Mouse (Mus musculus) hindbrain, postnatal 0 days (tissue): ENCODE data around the gene Ptgfrn. TPM values are rescaled to one million over a fixed set of nuclear protein-coding genes. Genes with fewer than 3 reads are reported as not detected.

ENCODE experiments used
- ATAC-seq: fragments of 200-750 bp; cut with Nextera tagmentation; 2 replicates; pipeline ENCODE4 v1.8.0; 2017; ENCODE audit warnings: mild to moderate bottlenecking, moderate TSS enrichment, moderate library complexity
- DNase-seq: peaks from one replicate; pipeline ENCODE4 v3.0.0-alpha.2; 2015; ENCODE audit warnings: low spot score
- H3K27ac ChIP-seq: fragments of 300-500 bp; sonication (generic); 2 replicates; pipeline ENCODE4 v1.5.1; 2014; ENCODE audit warnings: mild to moderate bottlenecking
- H3K27me3 ChIP-seq: fragments of 300-500 bp; sonication (generic); 2 replicates; pipeline ENCODE4 v1.6.1; 2014; ENCODE audit warnings: low read length, mixed read lengths; ENCODE audit not compliant: insufficient read depth
- H3K36me3 ChIP-seq: fragments of 300-500 bp; sonication (generic); 2 replicates; pipeline ENCODE4 v1.6.1; 2014; ENCODE audit warnings: low read length, mixed read lengths; ENCODE audit not compliant: insufficient read depth
- H3K4me1 ChIP-seq: fragments of 300-500 bp; sonication (generic); 2 replicates; pipeline ENCODE4 v1.6.1; 2014; ENCODE audit warnings: antibody characterized with exemption, low read length, mixed read lengths; ENCODE audit not compliant: insufficient read depth
- H3K4me2 ChIP-seq: fragments of 300-500 bp; sonication (generic); 2 replicates; pipeline ENCODE4 v1.6.1; 2014; ENCODE audit warnings: low read depth, mild to moderate bottlenecking, low read length, moderate library complexity, mixed read lengths
- H3K4me3 ChIP-seq: fragments of 300-500 bp; sonication (generic); 2 replicates; pipeline ENCODE4 v1.5.1; 2014; ENCODE audit warnings: low read length
- H3K9ac ChIP-seq: fragments of 300-500 bp; sonication (generic); replicated peaks from 2 replicates; pipeline ENCODE4 v1.6.1; 2014; ENCODE audit warnings: mild to moderate bottlenecking, low read length, moderate library complexity, mixed read lengths
- H3K9me3 ChIP-seq: fragments of 300-500 bp; sonication (generic); 2 replicates; pipeline ENCODE4 v1.6.1; 2016; ENCODE audit warnings: low read length, mixed read lengths
- CTCF ChIP-seq: IDR thresholded peaks from 2 replicates; pipeline ENCODE4 v1.5.1; 2016; ENCODE audit warnings: antibody characterized with exemption, control low read depth, low read depth
- WGBS: fragments of 180-500 bp; shearing (Covaris S2); extraction: QIAGEN DNeasy Blood & Tissue Kit; methylation state at CpG from one replicate; pipeline ENCODE4 v1.1.7; 2014; 5-methylcytosine and 5-hydroxymethylcytosine counted together
- polyA plus RNA-seq: library from polyadenylated mRNA; unstranded; fragments of >200 nt; fragmentation: Nextera tagmentation; extraction: Ambion mirVana; gene quantifications from 2 replicates; pipeline ENCODE4 v1.2.1, GENCODE M21; 2015
- total RNA-seq: library from RNA; depleted of rRNA; stranded (reverse); fragments of >200 nt; gene quantifications from 2 replicates; pipeline ENCODE4 v1.2.3, GENCODE M21; 2014

Ptgfrn gene
- total and polyA plus RNA-seq, 2 experiments from 2014 or later = 4.1 to 51.0 TPM

GRCm38 (mm10) chr3:101066175-101066574 lies 43.9 kb downstream of the Ptgfrn start:
- Histone ChIP-seq H3K9ac (no peak overlapping the region), H3K36me3 (no peaks in the 10 kb centered on the region; the same call in 1 of the 2 replicates), H3K27me3 (no peaks in the 10 kb centered on the region), H3K4me3 (no peak overlapping the region), H3K4me2 (no peak overlapping the region), H3K9me3 (no peaks in the 10 kb centered on the region), H3K4me1 (peaks cover 11% of the 10 kb centered on the region), H3K27ac (no peak overlapping the region)
- ATAC-seq = no peak
- WGBS = 57% methylated on average over 6 of the region's 6 CpGs
- DNase-seq = no peak
- TF ChIP-seq CTCF = no peak

- ATAC-seq (no peak), DNase-seq (no peak)
- H3K9me3 ChIP-seq = no peaks in the 10 kb centered on the region
- H3K9ac ChIP-seq = no peak overlapping the region
- 91% methylated on average over 7 of the region's 7 CpGs for WGBS
- H3K4me2 ChIP-seq = no peak overlapping the region
- H3K27me3 ChIP-seq = no peaks in the 10 kb centered on the region
- no peak for TF ChIP-seq CTCF
- no peak overlapping the region for H3K4me3 ChIP-seq
- H3K36me3 ChIP-seq = peaks cover 14% of the 10 kb centered on the region; the same call in 1 of the 2 replicates
- 0 out of 2 replicates have a peak, but pooled peaks cover 5% of the 10 kb centered on the region for H3K4me1 ChIP-seq
- H3K27ac ChIP-seq = no peak overlapping the region
Measured at GRCm38 (mm10) chr3:101061865-101062585, 48.1 kb downstream of the Ptgfrn start.

- H3K27me3 ChIP-seq = no peaks in the 10 kb centered on the region
- no peak for ATAC-seq
- WGBS = 78% methylated on average over 4 of the region's 4 CpGs
- no peak overlapping the region for H3K4me3 ChIP-seq
- H3K4me1 ChIP-seq = no peaks in the 10 kb centered on the region
- DNase-seq = no peak
- no peak overlapping the region for H3K27ac ChIP-seq
- no peak for TF ChIP-seq CTCF
- no peak overlapping the region for H3K9ac ChIP-seq
- H3K9me3 ChIP-seq = no peaks in the 10 kb centered on the region
- no peak overlapping the region for H3K4me2 ChIP-seq
- H3K36me3 ChIP-seq = peaks cover 14% of the 10 kb centered on the region; the same call in 1 of the 2 replicates
Measured at GRCm38 (mm10) chr3:101059214-101059613, 50.9 kb downstream of the Ptgfrn start.

- 93% methylated on average over 2 of the region's 2 CpGs for whole genome bisulfite sequencing
- Histone ChIP-seq H3K9me3 (no peaks in the 10 kb centered on the region), H3K4me1 (no peaks in the 10 kb centered on the region), H3K9ac (no peak overlapping the region), H3K36me3 (peaks cover 14% of the 10 kb centered on the region; the same call in 1 of the 2 replicates), H3K27me3 (no peaks in the 10 kb centered on the region), H3K27ac (no peak overlapping the region), H3K4me3 (no peak overlapping the region), H3K4me2 (no peak overlapping the region)
- no peak for ATAC-seq
- DNase-seq = no peak
- no peak for TF ChIP-seq CTCF
Measured at GRCm38 (mm10) chr3:101058203-101058602, 51.9 kb downstream of the Ptgfrn start.

- WGBS = 93% methylated on average over 8 of the region's 8 CpGs
- no peak overlapping the region for H3K4me3 ChIP-seq
- ATAC-seq (no peak), DNase-seq (no peak)
- H3K27ac ChIP-seq = no peak overlapping the region
- no peaks in the 10 kb centered on the region for H3K27me3 ChIP-seq
- no peak overlapping the region for H3K9ac ChIP-seq
- H3K9me3 ChIP-seq = no peaks in the 10 kb centered on the region
- no peak overlapping the region for H3K4me2 ChIP-seq
- peaks cover 7% of the 10 kb centered on the region; the same call in 1 of the 2 replicates for H3K36me3 ChIP-seq
- no peak for TF ChIP-seq CTCF
- no peaks in the 10 kb centered on the region for H3K4me1 ChIP-seq
Measured at GRCm38 (mm10) chr3:101055216-101055615, 54.9 kb downstream of the Ptgfrn start.

GRCm38 (mm10) chr3:101051601-101052000 lies 58.5 kb downstream of the Ptgfrn start:
- Histone ChIP-seq H3K4me2 (no peak overlapping the region), H3K4me1 (no peaks in the 10 kb centered on the region), H3K9me3 (no peaks in the 10 kb centered on the region), H3K4me3 (no peak overlapping the region), H3K9ac (no peak overlapping the region), H3K36me3 (no peaks in the 10 kb centered on the region; the same call in 1 of the 2 replicates), H3K27me3 (no peaks in the 10 kb centered on the region), H3K27ac (no peak overlapping the region)
- DNase-seq (no peak), ATAC-seq (no peak)
- whole genome bisulfite sequencing = 76% methylated on average over 4 of the region's 4 CpGs
- TF ChIP-seq CTCF = no peak

- TF ChIP-seq CTCF = no peak
- WGBS = 76% methylated on average over 9 of the region's 9 CpGs
- Histone ChIP-seq H3K4me3 (no peak overlapping the region), H3K27me3 (no peaks in the 10 kb centered on the region), H3K9ac (no peak overlapping the region), H3K4me1 (no peaks in the 10 kb centered on the region), H3K4me2 (no peak overlapping the region), H3K27ac (no peak overlapping the region), H3K9me3 (no peaks in the 10 kb centered on the region), H3K36me3 (no peaks in the 10 kb centered on the region; the same call in 1 of the 2 replicates)
- DNase-seq (no peak), ATAC-seq (no peak)
Measured at GRCm38 (mm10) chr3:101049997-101050396, 60.1 kb downstream of the Ptgfrn start.
